Mouse (Mus musculus) midbrain, embryonic 12.5 days (tissue): ENCODE measurements around the gene Ypel2. TPM values are rescaled to one million over a fixed set of nuclear protein-coding genes. Genes with fewer than 3 reads are reported as not detected.
"Not testable (repeated sequence)": the region's sequence is repeated elsewhere in the genome, so short reads cannot be mapped to it uniquely, and the experiment has no call there.

Experiments
- ATAC-seq: fragments of 200-750 bp; cut with Nextera tagmentation; 2 replicates; pipeline ENCODE4 v1.8.0; 2017; ENCODE audit warnings: low read depth, moderate TSS enrichment, moderate library complexity; ENCODE audit not compliant: low FRiP score
- H3K27ac ChIP-seq: fragments of 300-500 bp; sonication (generic); replicated peaks from 2 replicates; pipeline ENCODE4 v1.5.1; 2016; ENCODE audit warnings: mild to moderate bottlenecking
- H3K27me3 ChIP-seq: fragments of 300-500 bp; sonication (generic); 2 replicates; pipeline ENCODE4 v1.6.1; 2016; ENCODE audit warnings: mild to moderate bottlenecking
- H3K36me3 ChIP-seq: fragments of 300-500 bp; sonication (generic); 2 replicates; pipeline ENCODE4 v1.6.1; 2016
- H3K4me1 ChIP-seq: fragments of 300-500 bp; sonication (generic); 2 replicates; pipeline ENCODE4 v1.6.1; 2016
- H3K4me2 ChIP-seq: fragments of 300-500 bp; sonication (generic); replicated peaks from 2 replicates; pipeline ENCODE4 v1.6.1; 2016; ENCODE audit warnings: mild to moderate bottlenecking, moderate library complexity
- H3K4me3 ChIP-seq: fragments of 300-500 bp; sonication (generic); 2 replicates; pipeline ENCODE4 v1.5.1; 2016; ENCODE audit warnings: mild to moderate bottlenecking
- H3K9ac ChIP-seq: fragments of 300-500 bp; sonication (generic); replicated peaks from 2 replicates; pipeline ENCODE4 v1.6.1; 2016; ENCODE audit warnings: mild to moderate bottlenecking, moderate library complexity
- H3K9me3 ChIP-seq: fragments of 300-500 bp; sonication (generic); 2 replicates; pipeline ENCODE4 v1.6.1; 2016; ENCODE audit warnings: mild to moderate bottlenecking
- WGBS: fragments of 180-500 bp; shearing (Covaris S2); methylation state at CpG from one replicate; pipeline ENCODE4 v1.1.7; 2016; 5-methylcytosine and 5-hydroxymethylcytosine counted together
- polyA plus RNA-seq: library from polyadenylated mRNA; unstranded; fragments of >200 nt; fragmentation: Nextera tagmentation; extraction: Ambion mirVana; gene quantifications from 2 replicates; pipeline ENCODE4 v1.2.1, GENCODE M21; 2016

The Ypel2 gene
- 10.0 and 10.3 TPM in 2 replicates for polyA plus RNA-seq

- Histone ChIP-seq H3K27me3 (peaks cover 6% of the 10 kb centered on the region), H3K4me1 (peaks cover 55% of the 10 kb centered on the region), H3K27ac (peak within 1 kb of the TSS; percentile 90), H3K4me3 (peak within 1 kb of the TSS; percentile 84), H3K4me2 (peak within 1 kb of the TSS; percentile 76), H3K9me3 (no peaks in the 10 kb centered on the region), H3K9ac (peak within 1 kb of the TSS; percentile 84), H3K36me3 (no peaks in the 10 kb centered on the region)
- peak; percentile 99 for ATAC-seq
- WGBS: under 1% methylated on average over 95 of the region's 96 CpGs
Observed at GRCm38 (mm10) chr11:86993041-86994037, at the start of gene Ypel2. Ypel2 (minus strand) TSS chr11:86993707.

- Histone ChIP-seq H3K9ac (no peak overlapping the region), H3K4me2 (no peak overlapping the region), H3K9me3 (no peaks in the 10 kb centered on the region), H3K27me3 (no peaks in the 10 kb centered on the region), H3K27ac (no peak overlapping the region), H3K4me1 (no peaks in the 10 kb centered on the region), H3K4me3 (no peak overlapping the region), H3K36me3 (peaks cover 86% of the 10 kb centered on the region)
- no peak for ATAC-seq
- WGBS: 88% methylated on average over 3 of the region's 3 CpGs
Observed at GRCm38 (mm10) chr11:87043052-87043451, 49.5 kb upstream of the Ypel2 start.

- no peak for ATAC-seq
- H3K4me1 ChIP-seq: no peaks in the 10 kb centered on the region
- H3K36me3 ChIP-seq: peaks cover 86% of the 10 kb centered on the region
- no peak overlapping the region for H3K4me3 ChIP-seq
- H3K27me3 ChIP-seq: no peaks in the 10 kb centered on the region
- H3K9me3 ChIP-seq: no peaks in the 10 kb centered on the region
- 91% methylated on average over 9 of the region's 9 CpGs for WGBS
- no peak overlapping the region for H3K9ac ChIP-seq
- H3K4me2 ChIP-seq: no peak overlapping the region
- no peak overlapping the region for H3K27ac ChIP-seq
Observed at GRCm38 (mm10) chr11:87039307-87039963, 45.9 kb upstream of the Ypel2 start.

GRCm38 (mm10) chr11:87036180-87036579, 42.7 kb upstream of the Ypel2 start:
- Histone ChIP-seq H3K4me1 (no peaks in the 10 kb centered on the region), H3K4me2 (no peak overlapping the region), H3K9me3 (no peaks in the 10 kb centered on the region), H3K9ac (no peak overlapping the region), H3K36me3 (peaks cover 77% of the 10 kb centered on the region), H3K27me3 (no peaks in the 10 kb centered on the region), H3K27ac (no peak overlapping the region), H3K4me3 (no peak overlapping the region)
- WGBS: 74% methylated on average over 4 of the region's 4 CpGs
- no peak for ATAC-seq

- Histone ChIP-seq H3K36me3 (peaks cover 9% of the 10 kb centered on the region), H3K9ac (no peak overlapping the region), H3K9me3 (no peaks in the 10 kb centered on the region), H3K4me1 (no peaks in the 10 kb centered on the region), H3K27me3 (no peaks in the 10 kb centered on the region), H3K4me3 (no peak overlapping the region), H3K4me2 (no peak overlapping the region), H3K27ac (no peak overlapping the region)
- 97% methylated on average over 3 of the region's 3 CpGs for WGBS
- ATAC-seq: no peak
Observed at GRCm38 (mm10) chr11:87028212-87028611, 34.7 kb upstream of the Ypel2 start.

GRCm38 (mm10) chr11:87026096-87026875, 32.8 kb upstream of the Ypel2 start:
- ATAC-seq: no peak
- H3K4me2 ChIP-seq: no peak overlapping the region
- no peaks in the 10 kb centered on the region for H3K9me3 ChIP-seq
- H3K4me3 ChIP-seq: no peak overlapping the region
- WGBS: 85% methylated on average over 9 of the region's 9 CpGs
- no peak overlapping the region for H3K27ac ChIP-seq
- no peaks in the 10 kb centered on the region for H3K36me3 ChIP-seq
- no peak overlapping the region for H3K9ac ChIP-seq
- no peaks in the 10 kb centered on the region for H3K4me1 ChIP-seq
- H3K27me3 ChIP-seq: no peaks in the 10 kb centered on the region

GRCm38 (mm10) chr11:87025351-87025750, 31.8 kb upstream of the Ypel2 start:
- Histone ChIP-seq H3K27ac (no peak overlapping the region), H3K4me1 (no peaks in the 10 kb centered on the region), H3K4me3 (no peak overlapping the region), H3K27me3 (no peaks in the 10 kb centered on the region), H3K4me2 (no peak overlapping the region), H3K9me3 (no peaks in the 10 kb centered on the region), H3K9ac (no peak overlapping the region), H3K36me3 (no peaks in the 10 kb centered on the region)
- no peak for ATAC-seq
- WGBS: 80% methylated on average over 3 of the region's 3 CpGs

- H3K36me3 ChIP-seq, H3K27me3 ChIP-seq, H3K27ac ChIP-seq, H3K9ac ChIP-seq, H3K9me3 ChIP-seq, H3K4me1 ChIP-seq, ATAC-seq, H3K4me2 ChIP-seq, H3K4me3 ChIP-seq: not testable (repeated sequence)
- 70% methylated on average over 8 of the region's 8 CpGs for whole genome bisulfite sequencing
Observed at GRCm38 (mm10) chr11:87023240-87023639, 29.7 kb upstream of the Ypel2 start.

- Histone ChIP-seq H3K9ac (no peak overlapping the region), H3K4me2 (no peak overlapping the region), H3K9me3 (no peaks in the 10 kb centered on the region), H3K27me3 (no peaks in the 10 kb centered on the region), H3K4me3 (no peak overlapping the region), H3K36me3 (no peaks in the 10 kb centered on the region), H3K4me1 (no peaks in the 10 kb centered on the region), H3K27ac (no peak overlapping the region)
- no peak for ATAC-seq
- 87% methylated on average over 3 of the region's 4 CpGs for WGBS
Observed at GRCm38 (mm10) chr11:87022765-87023164, 29.3 kb upstream of the Ypel2 start.

- no peaks in the 10 kb centered on the region for H3K4me1 ChIP-seq
- no peak overlapping the region for H3K4me2 ChIP-seq
- no peak for ATAC-seq
- H3K27ac ChIP-seq: no peak overlapping the region
- H3K9ac ChIP-seq: no peak overlapping the region
- no peaks in the 10 kb centered on the region for H3K27me3 ChIP-seq
- no peaks in the 10 kb centered on the region for H3K9me3 ChIP-seq
- no peak overlapping the region for H3K4me3 ChIP-seq
- H3K36me3 ChIP-seq: no peaks in the 10 kb centered on the region
Observed at GRCm38 (mm10) chr11:87021551-87021950, 28.0 kb upstream of the Ypel2 start.

- H3K4me3 ChIP-seq: no peak overlapping the region
- no peak overlapping the region for H3K9ac ChIP-seq
- H3K4me1 ChIP-seq: no peaks in the 10 kb centered on the region
- H3K36me3 ChIP-seq: no peaks in the 10 kb centered on the region
- no peaks in the 10 kb centered on the region for H3K9me3 ChIP-seq
- no peak overlapping the region for H3K27ac ChIP-seq
- ATAC-seq: no peak
- 82% methylated on average over 5 of the region's 5 CpGs for WGBS
- H3K4me2 ChIP-seq: no peak overlapping the region
- H3K27me3 ChIP-seq: no peaks in the 10 kb centered on the region
Observed at GRCm38 (mm10) chr11:87020449-87020848, 26.9 kb upstream of the Ypel2 start.

GRCm38 (mm10) chr11:87019431-87019830, 25.9 kb upstream of the Ypel2 start:
- Histone ChIP-seq H3K9ac (no peak overlapping the region), H3K9me3 (no peaks in the 10 kb centered on the region), H3K4me1 (no peaks in the 10 kb centered on the region), H3K27me3 (no peaks in the 10 kb centered on the region), H3K27ac (no peak overlapping the region), H3K36me3 (no peaks in the 10 kb centered on the region), H3K4me2 (no peak overlapping the region), H3K4me3 (no peak overlapping the region)
- ATAC-seq: no peak
- WGBS: 90% methylated on average over 8 of the region's 8 CpGs
